Mouse (Mus musculus) brain, embryonic 14.5 days (tissue): Measurements from ENCODE around the gene Ass1.

ENCODE experiments used
- CTCF ChIP-seq: fragments of 200-500 bp; IDR thresholded peaks from 2 replicates; pipeline ENCODE4 v1.5.1; 2012; ENCODE audit warnings: inconsistent platforms, mild to moderate bottlenecking, moderate library complexity, borderline replicate concordance; ENCODE audit not compliant: insufficient read depth, insufficient read length; ENCODE audit errors: extremely low read depth
- POLR2A ChIP-seq: fragments of 200-500 bp; IDR thresholded peaks from 2 replicates; pipeline ENCODE4 v1.6.1; 2012; ENCODE audit warnings: mild to moderate bottlenecking, inconsistent platforms, borderline replicate concordance; ENCODE audit not compliant: poor library complexity, insufficient read depth, insufficient read length, severe bottlenecking; ENCODE audit errors: extremely low read depth

GRCm38 (mm10) chr2:31454280-31454679, 15.7 kb upstream of the Ass1 start:
- TF ChIP-seq POLR2A (no peak), CTCF (no peak)
